Mouse (Mus musculus) E14TG2a.4 (cell line): ENCODE data around the gene Trpm2.

Experiments used
- CTCF ChIP-seq: conservative IDR thresholded peaks from 2 replicates; pipeline ENCODE4 v1.5.1; 2014; ENCODE audit warnings: low read length
- NANOG ChIP-seq: IDR thresholded peaks from 2 replicates; pipeline ENCODE4 v1.6.1; 2014; ENCODE audit warnings: borderline replicate concordance, low read length, mixed read lengths
- POU5F1 ChIP-seq: IDR thresholded peaks from 2 replicates; pipeline ENCODE4 v1.6.1; 2014; ENCODE audit warnings: low read length, borderline replicate concordance

- TF ChIP-seq CTCF (no peak), POU5F1 (no peak), NANOG (no peak)
Measured at GRCm38 (mm10) chr10:78005791-78006438, 35.6 kb upstream of the Trpm2 start.
